Mouse (Mus musculus) thymus, adult 2 months (tissue): ENCODE data around the gene 4930449I24Rik. TPM values are rescaled to one million over a fixed set of nuclear protein-coding genes. Genes with fewer than 3 reads are reported as not detected.
"Not testable (repeated sequence)": the region's sequence is repeated elsewhere in the genome, so short reads cannot be mapped to it uniquely, and the experiment has no call there.

Experiments
- DNase-seq: peaks from one replicate; pipeline ENCODE4 v3.0.0; 2021
- H3K27ac ChIP-seq: fragments of 200-500 bp; 2 replicates; pipeline ENCODE4 v1.5.1; 2012; ENCODE audit warnings: low read length, control low read depth; ENCODE audit not compliant: control insufficient read depth, insufficient read depth
- H3K27me3 ChIP-seq: fragments of 200-500 bp; 2 replicates; pipeline ENCODE4 v1.6.1; 2012; ENCODE audit warnings: mild to moderate bottlenecking, low read length, moderate library complexity, mixed read lengths; ENCODE audit not compliant: control insufficient read depth, insufficient read depth
- H3K36me3 ChIP-seq: fragments of 200-500 bp; 2 replicates; pipeline ENCODE4 v1.6.1; 2012; ENCODE audit warnings: mild to moderate bottlenecking, low read length, moderate library complexity; ENCODE audit not compliant: control insufficient read depth, insufficient read depth
- H3K4me1 ChIP-seq: fragments of 200-500 bp; replicated peaks from 2 replicates; pipeline ENCODE4 v1.6.1; 2012; ENCODE audit warnings: low read length; ENCODE audit not compliant: control insufficient read depth, insufficient read depth
- H3K4me3 ChIP-seq: fragments of 200-500 bp; 2 replicates; pipeline ENCODE4 v1.5.1; 2012; ENCODE audit warnings: mild to moderate bottlenecking, low read length, control low read depth, moderate library complexity; ENCODE audit not compliant: control insufficient read depth, insufficient read depth
- WGBS: fragments of 180-500 bp; shearing (Covaris S2); methylation state at CpG from one replicate; pipeline ENCODE4 v1.1.7; 2018; 5-methylcytosine and 5-hydroxymethylcytosine counted together
- polyA plus RNA-seq: library from polyadenylated mRNA; depleted of rRNA; stranded (reverse); fragments of >200 nt; gene quantifications from 2 replicates; pipeline ENCODE4 v1.2.3, GENCODE M21; 2012; rRNA removed

4930449I24Rik gene
- polyA plus RNA-seq, 1 experiment, result not detected

- H3K36me3 ChIP-seq, H3K27ac ChIP-seq, DNase-seq, H3K27me3 ChIP-seq, H3K4me1 ChIP-seq, H3K4me3 ChIP-seq: not testable (repeated sequence)
- WGBS, result no CpG with 5 or more reads among the region's 5 CpGs
These were observed 11.1 kb upstream of the 4930449I24Rik start, which contains the start of gene Gm6370 for GRCm38 (mm10) chr5:146491063-146491462. TSS of gene Gm6370 (plus strand) at chr5:146491363.

- H3K27me3 ChIP-seq, H3K4me3 ChIP-seq, H3K27ac ChIP-seq, DNase-seq, H3K36me3 ChIP-seq, H3K4me1 ChIP-seq: not testable (repeated sequence)
- 93% methylated on average over 2 of the region's 5 CpGs for WGBS
These were observed 11.6 kb downstream of the 4930449I24Rik start, which contains the start of gene Gm3402 for GRCm38 (mm10) chr5:146513823-146514222. TSS of gene Gm3402 (plus strand) at chr5:146514123.

GRCm38 (mm10) chr5:146525501-146525900 lies 23.3 kb downstream of the 4930449I24Rik start, which contains the start of gene Gm3404:
TSS of gene Gm3404 (plus strand) at chr5:146525801.
- not testable (repeated sequence) for H3K36me3 ChIP-seq, H3K27me3 ChIP-seq, H3K4me3 ChIP-seq, DNase-seq, H3K4me1 ChIP-seq, H3K27ac ChIP-seq
- 94% methylated on average over 3 of the region's 3 CpGs for WGBS

- 92% methylated on average over 2 of the region's 3 CpGs for WGBS
- not testable (repeated sequence) for H3K4me1 ChIP-seq, H3K27me3 ChIP-seq, H3K27ac ChIP-seq, DNase-seq, H3K36me3 ChIP-seq, H3K4me3 ChIP-seq
These were observed 35.1 kb downstream of the 4930449I24Rik start, which contains the start of gene Gm3409 for GRCm38 (mm10) chr5:146537347-146537746. TSS of gene Gm3409 (plus strand) at chr5:146537647.

Other genes starting within 250 kb of the 4930449I24Rik start
- gene Wasf3, start 117.4 kb upstream of the 4930449I24Rik start, polyA plus RNA-seq, result 0.73 and 0.97 TPM in 2 replicates
- gene Gm6408, start 20.4 kb upstream of the 4930449I24Rik start, polyA plus RNA-seq, result not detected in 2 replicates
- gene Gm6370, start 11.0 kb upstream of the 4930449I24Rik start, polyA plus RNA-seq, result not detected in 2 replicates
- gene Gm3402, start 11.7 kb downstream of the 4930449I24Rik start, polyA plus RNA-seq, result not detected in 2 replicates
- gene Gm3404, start 23.4 kb downstream of the 4930449I24Rik start, polyA plus RNA-seq, result not detected in 2 replicates
- gene Gm3409, start 35.2 kb downstream of the 4930449I24Rik start, polyA plus RNA-seq, result not detected in 2 replicates
- gene Gm3415, start 53.7 kb downstream of the 4930449I24Rik start, polyA plus RNA-seq, result not detected in 2 replicates
- 0.08 and 0.60 TPM in 2 replicates for gene Gpr12, start 82.8 kb downstream of the 4930449I24Rik start, polyA plus RNA-seq